Mouse (Mus musculus): Measurements from ENCODE around the gene Olfr777. TPM values are rescaled to one million over a fixed set of nuclear protein-coding genes. Genes with fewer than 3 reads are reported as not detected.
"Not testable (repeated sequence)": the region's sequence is repeated elsewhere in the genome, so short reads cannot be mapped to it uniquely, and the experiment has no call there.

Gene Olfr777
- not detected for total RNA-seq (2018; cell fraction: chromatin; rRNA removed)
- total RNA-seq (2018; cell fraction: cytosol; rRNA removed): not detected
- total RNA-seq (2018; cell fraction: nucleus; rRNA removed): not detected
- not detected in 3 replicates for polyA plus RNA-seq (2018)

DNA sequence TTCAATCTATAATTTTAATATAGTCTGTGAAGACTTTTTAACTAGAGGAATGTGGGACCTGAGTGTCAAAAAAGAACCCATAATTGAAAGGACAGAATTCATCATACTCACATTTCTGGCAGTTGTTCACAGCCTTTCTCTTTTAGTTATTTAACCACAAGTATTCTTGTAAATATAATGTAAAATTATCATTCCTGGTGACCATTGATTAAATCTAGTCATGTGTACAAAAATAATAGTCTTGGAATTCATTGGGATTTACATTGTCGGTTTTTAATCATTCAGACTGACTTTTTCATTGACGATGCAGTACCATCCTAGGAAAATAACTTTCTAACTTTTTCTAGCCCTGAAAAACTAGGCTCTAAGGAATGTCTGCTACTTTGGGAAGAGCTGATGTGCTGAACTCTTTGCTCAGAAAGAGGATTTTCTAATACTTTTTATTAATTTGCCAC, at the start of gene Olfr777:
Gene Olfr777 (minus strand): TSS at position 405 of the 455 bp plus-strand sequence.
- no peak within 1 kb of the TSS for H3K27ac ChIP-seq
- no peaks in the 10 kb centered on the region for H3K36me3 ChIP-seq (ENCODE audit: inconsistent target)
- H3K79me2 ChIP-seq (ENCODE audit: inconsistent target): no peaks in the 10 kb centered on the region
- no peak within 1 kb of the TSS for H3K4me3 ChIP-seq (ENCODE audit: inconsistent target)
- 92% methylated on average over 2 of the region's 2 CpGs for WGBS (ENCODE audit: missing documents)

DNA sequence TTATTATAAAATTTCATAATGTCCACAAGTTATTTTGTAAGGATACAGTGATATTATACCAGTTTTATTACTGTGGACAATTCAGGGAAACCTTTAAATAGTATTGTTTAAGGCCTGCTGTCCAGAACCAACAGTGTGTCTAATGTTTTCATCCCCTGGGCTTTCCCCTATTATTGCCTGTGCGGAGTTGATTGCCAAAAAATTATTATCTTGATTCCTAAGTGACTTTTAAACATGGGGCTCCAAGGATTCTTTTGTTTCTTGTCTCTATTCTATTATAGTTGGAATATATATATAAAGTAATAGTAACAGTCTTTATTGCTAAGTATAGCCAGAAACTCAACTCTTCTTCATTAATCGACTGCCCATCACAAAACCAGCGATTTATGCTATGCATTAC, 46.5 kb upstream of the Olfr777 start, which contains the start of gene Olfr780:
Gene Olfr780 (plus strand): TSS at position 301 of the 400 bp plus-strand sequence.
- WGBS (ENCODE audit: missing documents): 80% methylated on average over 3 of the region's 3 CpGs
- Histone ChIP-seq H3K4me3 (ENCODE audit: inconsistent target) (no peak within 1 kb of the TSS), H3K79me2 (ENCODE audit: inconsistent target) (no peaks in the 10 kb centered on the region)

DNA sequence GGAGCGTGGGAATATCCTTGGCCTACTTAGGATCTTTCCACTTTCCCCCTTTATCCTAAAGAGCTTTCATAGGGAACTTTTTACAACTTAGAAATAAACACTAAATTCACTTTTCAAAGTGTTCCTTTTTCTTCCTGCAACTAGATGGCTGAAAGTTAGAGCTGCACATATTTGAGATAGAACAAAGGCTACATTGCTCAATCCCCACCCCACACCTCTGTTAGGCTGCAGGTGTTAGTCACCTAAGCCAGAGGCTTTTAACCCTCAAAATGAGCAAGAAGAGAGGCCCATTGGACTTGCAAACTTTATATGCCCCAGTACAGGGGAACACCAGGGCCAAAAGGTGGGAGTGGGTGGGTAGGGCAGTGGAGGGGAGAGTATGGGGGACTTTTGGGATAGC, 42.2 kb upstream of the Olfr777 start:
- not testable (repeated sequence) for H3K79me2 ChIP-seq (ENCODE audit: inconsistent target); H3K36me3 ChIP-seq (ENCODE audit: inconsistent target); H3K27ac ChIP-seq; H3K4me3 ChIP-seq (ENCODE audit: inconsistent target)
- no CpG with 5 or more reads among the region's 1 CpGs for WGBS (ENCODE audit: missing documents)

More for the DNA sequence above, 46.5 kb upstream of the Olfr777 start, which contains the start of gene Olfr780:
- H3K27ac ChIP-seq: no peak within 1 kb of the TSS
- H3K36me3 ChIP-seq (ENCODE audit: inconsistent target): no peaks in the 10 kb centered on the region

DNA sequence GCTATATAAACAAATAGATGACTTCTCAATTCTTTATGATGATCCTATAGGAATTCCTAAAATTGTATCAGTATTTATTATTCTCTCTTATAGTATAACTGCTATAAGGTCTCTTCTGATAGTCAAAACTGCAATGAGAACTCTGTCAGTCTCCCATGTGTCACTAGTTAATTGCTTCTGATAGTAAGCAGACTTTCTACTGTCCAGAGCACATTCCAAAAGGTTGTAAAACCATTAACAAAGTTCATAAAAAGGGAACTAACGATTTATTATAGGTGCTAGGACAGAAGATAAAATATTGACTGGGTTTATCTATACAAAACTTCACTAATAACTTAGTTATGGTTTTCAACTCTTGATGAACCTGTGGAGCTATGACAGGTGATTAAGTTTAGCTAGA, 41.7 kb upstream of the Olfr777 start:
- not testable (repeated sequence) for H3K27ac ChIP-seq; H3K79me2 ChIP-seq (ENCODE audit: inconsistent target); H3K4me3 ChIP-seq (ENCODE audit: inconsistent target); H3K36me3 ChIP-seq (ENCODE audit: inconsistent target)
- WGBS (ENCODE audit: missing documents): 50% methylated on average over 1 of the region's 1 CpGs

DNA sequence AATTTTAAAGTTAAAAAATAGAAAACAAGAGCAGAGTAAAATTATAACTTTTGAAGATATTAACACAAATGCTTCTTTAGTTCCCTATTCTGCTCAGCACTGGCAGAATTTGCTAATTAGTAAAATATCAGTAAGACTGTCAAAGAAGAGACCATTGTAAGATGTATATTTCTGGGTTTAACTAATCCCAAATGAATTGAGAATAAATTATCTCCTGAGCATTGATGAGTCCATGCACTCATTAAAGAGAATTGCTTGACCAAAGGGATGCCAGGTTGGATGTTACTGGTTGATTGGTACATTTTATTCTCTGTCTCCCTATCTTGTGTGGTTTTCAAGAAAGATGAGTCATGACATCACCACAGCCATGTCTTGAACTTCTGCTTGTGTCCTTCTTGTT, 12.5 kb downstream of the Olfr777 start, which contains the start of gene Olfr776:
Gene Olfr776 (plus strand): TSS at position 301 of the 400 bp plus-strand sequence.
- H3K4me3 ChIP-seq (ENCODE audit: inconsistent target): no peak within 1 kb of the TSS

DNA sequence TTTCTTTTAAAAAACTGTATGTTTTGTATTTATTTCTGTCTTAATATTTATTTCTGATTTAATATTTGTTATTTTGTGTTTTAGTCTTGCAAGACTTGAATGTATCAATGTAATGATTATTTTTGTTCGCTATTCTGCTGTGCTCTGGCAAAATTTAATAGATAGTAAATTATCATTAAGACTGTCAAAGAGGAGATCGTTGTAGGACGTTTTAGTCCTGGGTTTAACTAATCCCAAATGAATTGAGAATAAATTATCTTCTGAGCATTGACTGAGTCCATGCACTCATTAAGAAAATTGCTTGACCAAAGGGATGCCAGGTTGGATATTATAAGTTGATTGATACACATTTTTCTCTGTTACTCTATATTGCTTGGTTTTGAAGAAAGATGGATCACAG, 23.2 kb downstream of the Olfr777 start, which contains the start of gene Olfr775:
Gene Olfr775 (plus strand): TSS at position 301 of the 400 bp plus-strand sequence.
- Histone ChIP-seq H3K36me3 (ENCODE audit: inconsistent target) (no peaks in the 10 kb centered on the region), H3K4me3 (ENCODE audit: inconsistent target) (no peak within 1 kb of the TSS), H3K27ac (no peak within 1 kb of the TSS), H3K79me2 (ENCODE audit: inconsistent target) (no peaks in the 10 kb centered on the region)
- WGBS (ENCODE audit: missing documents): 81% methylated on average over 3 of the region's 3 CpGs

More for the DNA sequence above, 12.5 kb downstream of the Olfr777 start, which contains the start of gene Olfr776:
- Histone ChIP-seq H3K27ac (no peak within 1 kb of the TSS), H3K79me2 (ENCODE audit: inconsistent target) (no peaks in the 10 kb centered on the region), H3K36me3 (ENCODE audit: inconsistent target) (no peaks in the 10 kb centered on the region)

DNA sequence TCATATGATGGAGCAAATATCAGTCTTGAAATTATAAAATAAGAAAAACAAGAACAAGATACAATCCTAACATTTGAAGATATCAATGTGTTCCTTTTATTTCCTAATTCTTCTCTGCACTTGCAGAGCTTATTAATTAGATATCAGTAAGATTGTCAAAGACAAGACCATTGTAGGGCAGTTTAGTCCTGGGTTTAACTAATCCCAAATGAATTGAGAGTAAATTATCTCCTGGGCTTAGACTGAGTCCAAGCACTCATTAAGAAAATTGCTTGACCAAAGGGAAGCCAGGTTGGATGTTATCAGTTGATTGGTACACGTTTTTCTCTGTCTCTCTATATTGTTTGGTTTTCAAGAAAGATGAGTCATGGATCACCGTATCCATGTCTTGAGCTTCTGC, 35.4 kb downstream of the Olfr777 start, which contains the start of gene Olfr774:
Gene Olfr774 (plus strand): TSS at position 301 of the 400 bp plus-strand sequence.
- H3K79me2 ChIP-seq (ENCODE audit: inconsistent target): no peaks in the 10 kb centered on the region
- H3K36me3 ChIP-seq (ENCODE audit: inconsistent target): no peaks in the 10 kb centered on the region
- H3K27ac ChIP-seq: no peak within 1 kb of the TSS
- 82% methylated on average over 2 of the region's 2 CpGs for WGBS (ENCODE audit: missing documents)
- no peak within 1 kb of the TSS for H3K4me3 ChIP-seq (ENCODE audit: inconsistent target)

DNA sequence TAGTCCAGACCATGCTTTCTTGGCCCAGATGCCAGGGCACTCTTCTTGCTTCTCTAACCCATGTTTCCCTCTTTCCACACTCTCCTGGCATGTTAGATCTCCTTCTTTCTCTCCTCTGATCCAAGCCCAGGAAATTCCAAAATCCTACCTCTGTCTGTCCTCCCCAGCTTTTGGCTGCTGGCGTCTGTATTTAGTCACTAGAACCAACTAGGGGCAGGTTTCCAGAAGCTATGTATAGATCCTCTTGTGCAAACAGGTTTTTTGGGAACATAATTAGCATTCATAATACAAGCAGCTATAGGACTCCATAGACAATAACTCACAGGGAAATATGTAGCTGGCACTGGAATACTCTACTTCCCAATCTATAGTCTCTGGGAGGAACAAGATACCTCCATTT, 40.5 kb downstream of the Olfr777 start:
- no peak overlapping the region for H3K27ac ChIP-seq
- no peak overlapping the region for H3K4me3 ChIP-seq (ENCODE audit: inconsistent target)
- no peaks in the 10 kb centered on the region for H3K79me2 ChIP-seq (ENCODE audit: inconsistent target)
- H3K36me3 ChIP-seq (ENCODE audit: inconsistent target): no peaks in the 10 kb centered on the region
- WGBS (ENCODE audit: missing documents): 75% methylated on average over 1 of the region's 1 CpGs

Other genes starting within 250 kb of the Olfr777 start
- not detected in 3 replicates for gene Olfr764-ps1, start 231.6 kb downstream of the Olfr777 start, polyA plus RNA-seq (2018)
- gene Olfr765, start 221.5 kb downstream of the Olfr777 start, polyA plus RNA-seq (2018): not detected in 3 replicates
- gene Olfr766-ps1, start 202.5 kb downstream of the Olfr777 start, polyA plus RNA-seq (2018): not detected in 3 replicates
- gene Olfr767, start 188.6 kb downstream of the Olfr777 start, polyA plus RNA-seq (2018): not detected in 3 replicates
- gene Olfr768, start 172.1 kb downstream of the Olfr777 start, polyA plus RNA-seq (2018): not detected in 3 replicates
- gene Olfr769, start 153.6 kb downstream of the Olfr777 start, polyA plus RNA-seq (2018): not detected in 3 replicates
- not detected in 3 replicates for gene Olfr770, start 132.5 kb downstream of the Olfr777 start, polyA plus RNA-seq (2018)
- not detected in 3 replicates for gene Olfr771, start 106.7 kb downstream of the Olfr777 start, polyA plus RNA-seq (2018)
- gene Olfr772, start 93.6 kb downstream of the Olfr777 start, polyA plus RNA-seq (2018): not detected in 3 replicates
- gene Olfr773, start 84.1 kb downstream of the Olfr777 start, polyA plus RNA-seq (2018): not detected in 3 replicates
- not detected in 3 replicates for gene Olfr774, start 35.3 kb downstream of the Olfr777 start, polyA plus RNA-seq (2018)
- not detected in 3 replicates for gene Olfr775, start 23.1 kb downstream of the Olfr777 start, polyA plus RNA-seq (2018)
- not detected in 3 replicates for gene Olfr776, start 12.4 kb downstream of the Olfr777 start, polyA plus RNA-seq (2018)
- not detected in 3 replicates for gene Olfr780, start 46.6 kb upstream of the Olfr777 start, polyA plus RNA-seq (2018)
- not detected in 3 replicates for gene Olfr781, start 57.4 kb upstream of the Olfr777 start, polyA plus RNA-seq (2018)
- gene Olfr782, start 77.4 kb upstream of the Olfr777 start, polyA plus RNA-seq (2018): not detected in 3 replicates
- gene Olfr784, start 112.6 kb upstream of the Olfr777 start, polyA plus RNA-seq (2018): not detected in 3 replicates
- gene Olfr785, start 133.9 kb upstream of the Olfr777 start, polyA plus RNA-seq (2018): not detected in 3 replicates
- not detected in 3 replicates for gene Olfr786, start 155.8 kb upstream of the Olfr777 start, polyA plus RNA-seq (2018)
- not detected in 3 replicates for gene Olfr787, start 190.4 kb upstream of the Olfr777 start, polyA plus RNA-seq (2018)
- not detected in 3 replicates for gene Olfr788, start 199.5 kb upstream of the Olfr777 start, polyA plus RNA-seq (2018)
- gene Olfr789, start 213.3 kb upstream of the Olfr777 start, polyA plus RNA-seq (2018): not detected in 3 replicates
- gene Olfr790, start 227.0 kb upstream of the Olfr777 start, polyA plus RNA-seq (2018): not detected in 3 replicates

All from macrophage (primary cell).